Mouse (Mus musculus) ES-E14 (cell line): ENCODE data around the gene Cav3.

Experiments
- CHD2 ChIP-seq: IDR thresholded peaks from 2 replicates; pipeline ENCODE4 v1.6.1; 2014; ENCODE audit warnings: mild to moderate bottlenecking, low read depth, low read length, inconsistent platforms
- HCFC1 ChIP-seq: IDR thresholded peaks from 2 replicates; pipeline ENCODE4 v1.6.1; 2012; ENCODE audit warnings: low read length, inconsistent platforms, borderline replicate concordance; ENCODE audit not compliant: insufficient read depth
- MAFK ChIP-seq: IDR thresholded peaks from 2 replicates; pipeline ENCODE4 v1.6.1; 2014; ENCODE audit warnings: mild to moderate bottlenecking, low read depth, low read length, inconsistent platforms; ENCODE audit not compliant: insufficient read depth
- ZNF384 ChIP-seq: IDR thresholded peaks from 2 replicates; pipeline ENCODE4 v1.6.1; 2012; ENCODE audit warnings: low read depth, low read length, inconsistent platforms

DNA sequence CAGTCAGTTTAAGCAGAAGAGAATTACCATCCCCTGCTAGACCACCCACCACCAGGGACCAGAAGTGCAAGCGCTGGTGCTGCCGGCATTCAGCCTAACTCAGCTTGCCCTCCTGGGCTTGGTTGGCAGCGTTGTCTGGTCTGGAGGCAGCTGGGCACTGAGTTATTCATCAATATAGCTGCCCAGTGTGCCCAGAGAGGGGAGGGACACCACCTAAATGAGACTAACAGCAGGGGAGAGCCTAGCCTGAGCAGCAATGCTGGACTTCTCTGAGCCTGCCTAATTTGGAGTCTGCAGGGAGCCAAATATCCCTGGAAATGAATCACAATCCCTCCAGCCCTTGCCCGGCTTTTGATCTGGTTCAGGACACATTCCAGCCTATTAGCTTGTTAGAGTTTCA lies 51.0 kb downstream of the Cav3 start:
- TF ChIP-seq CHD2: no peak
- TF ChIP-seq HCFC1: no peak
- TF ChIP-seq ZNF384: no peak
- no peak for TF ChIP-seq MAFK
